Mouse (Mus musculus): ENCODE results near the gene Abca1. TPM values are rescaled to one million over a fixed set of nuclear protein-coding genes. Genes with fewer than 3 reads are reported as not detected.

The Abca1 gene
- polyA plus RNA-seq, 1 experiment from 2014 or later = 4.1 TPM

DNA sequence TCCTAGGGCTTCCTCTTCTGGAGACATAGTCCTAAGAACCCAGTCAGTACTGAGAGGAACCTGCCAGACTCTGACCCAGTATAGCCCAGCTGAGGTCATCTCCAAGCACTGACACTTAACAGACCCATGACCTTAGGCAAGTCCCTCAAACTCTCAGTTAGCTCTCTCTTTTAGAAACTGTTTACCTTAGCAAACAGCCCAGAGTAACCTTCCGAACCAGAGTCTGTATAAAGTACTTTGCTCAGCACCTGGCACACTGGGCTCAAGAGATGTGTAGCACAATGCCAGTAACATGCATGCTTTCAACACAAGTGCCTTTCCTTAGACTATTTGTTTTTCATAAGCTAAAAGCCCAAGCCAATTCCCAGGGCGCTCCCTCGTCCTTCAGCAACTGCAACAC lies 79.4 kb downstream of the Abca1 start:
- H3K36me3 ChIP-seq (ENCODE audit: control insufficient read depth, insufficient read depth) = peaks cover 46% of the 10 kb centered on the region
- no peaks in the 10 kb centered on the region for H3K9me3 ChIP-seq (replicated peaks; ENCODE audit: control insufficient read depth, low read length)
- no peaks in the 10 kb centered on the region for H3K27me3 ChIP-seq (ENCODE audit: control insufficient read depth, insufficient read depth, low read length)
- H3K4me1 ChIP-seq (ENCODE audit: control insufficient read depth, insufficient read depth, low read length) = no peaks in the 10 kb centered on the region
- H3K9ac ChIP-seq (ENCODE audit: low read length) = no peak overlapping the region
- no peak for ATAC-seq (replicated peaks; ENCODE audit: extremely low read depth, insufficient read depth, low FRiP score)
- 86% methylated on average over 3 of the region's 3 CpGs for WGBS
- H3K4me3 ChIP-seq (ENCODE audit: low read length) = no peak overlapping the region
- no peak overlapping the region for H3K27ac ChIP-seq (ENCODE audit: low read length)
- no peak overlapping the region for H3K4me2 ChIP-seq (ENCODE audit: low read depth, low read length)

GRCm38 (mm10) chr4:53078793-53079310 lies 80.8 kb downstream of the Abca1 start:
- Histone ChIP-seq H3K9ac (ENCODE audit: low read length) (no peak overlapping the region), H3K4me1 (ENCODE audit: control insufficient read depth, insufficient read depth, low read length) (no peaks in the 10 kb centered on the region), H3K4me3 (ENCODE audit: low read length) (no peak overlapping the region), H3K9me3 (replicated peaks; ENCODE audit: control insufficient read depth, low read length) (no peaks in the 10 kb centered on the region), H3K27me3 (ENCODE audit: control insufficient read depth, insufficient read depth, low read length) (no peaks in the 10 kb centered on the region), H3K36me3 (ENCODE audit: control insufficient read depth, insufficient read depth) (peaks cover 41% of the 10 kb centered on the region), H3K4me2 (ENCODE audit: low read depth, low read length) (no peak overlapping the region), H3K27ac (ENCODE audit: low read length) (peak overlapping the region; percentile 44)
- 90% methylated on average over 2 of the region's 2 CpGs for WGBS
- 0 out of 2 replicates have a peak, but pooled peaks have one; percentile 32 for ATAC-seq (replicated peaks; ENCODE audit: extremely low read depth, insufficient read depth, low FRiP score)

DNA sequence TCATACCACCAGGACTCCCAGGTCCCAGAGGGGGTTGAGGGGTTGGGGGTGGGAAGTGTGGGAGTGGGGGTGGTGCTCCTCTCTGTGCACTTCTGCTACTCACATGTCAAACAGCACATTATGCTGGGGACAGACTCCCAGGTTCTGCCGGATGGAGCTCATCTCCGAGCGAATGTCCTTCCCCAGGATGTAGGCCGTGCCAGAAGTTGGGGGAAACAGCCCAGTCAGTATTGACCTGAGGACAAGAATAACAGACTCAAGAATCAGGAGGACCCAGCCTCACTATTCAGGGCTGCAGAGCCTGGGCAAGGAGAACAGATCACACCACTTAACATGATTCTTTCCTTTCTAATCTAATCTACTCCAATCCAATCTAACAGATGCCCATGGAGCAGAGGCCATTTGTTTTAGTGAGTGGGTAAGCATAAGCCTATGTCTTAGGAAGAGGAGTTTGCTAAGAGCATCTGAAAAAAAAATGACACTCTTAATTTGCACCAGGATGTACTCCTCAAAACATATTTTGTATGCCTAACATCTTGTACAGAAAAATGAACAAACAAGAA lies 82.8 kb downstream of the Abca1 start:
- Histone ChIP-seq H3K4me1 (ENCODE audit: control insufficient read depth, insufficient read depth, low read length) (no peaks in the 10 kb centered on the region), H3K9ac (ENCODE audit: low read length) (no peak overlapping the region), H3K9me3 (replicated peaks; ENCODE audit: control insufficient read depth, low read length) (no peaks in the 10 kb centered on the region), H3K4me2 (ENCODE audit: low read depth, low read length) (no peak overlapping the region), H3K4me3 (ENCODE audit: low read length) (no peak overlapping the region), H3K36me3 (ENCODE audit: control insufficient read depth, insufficient read depth) (peaks cover 32% of the 10 kb centered on the region), H3K27me3 (ENCODE audit: control insufficient read depth, insufficient read depth, low read length) (no peaks in the 10 kb centered on the region), H3K27ac (ENCODE audit: low read length) (no peak overlapping the region)
- 81% methylated on average over 4 of the region's 4 CpGs for WGBS
- no peak for ATAC-seq (replicated peaks; ENCODE audit: extremely low read depth, insufficient read depth, low FRiP score)

DNA sequence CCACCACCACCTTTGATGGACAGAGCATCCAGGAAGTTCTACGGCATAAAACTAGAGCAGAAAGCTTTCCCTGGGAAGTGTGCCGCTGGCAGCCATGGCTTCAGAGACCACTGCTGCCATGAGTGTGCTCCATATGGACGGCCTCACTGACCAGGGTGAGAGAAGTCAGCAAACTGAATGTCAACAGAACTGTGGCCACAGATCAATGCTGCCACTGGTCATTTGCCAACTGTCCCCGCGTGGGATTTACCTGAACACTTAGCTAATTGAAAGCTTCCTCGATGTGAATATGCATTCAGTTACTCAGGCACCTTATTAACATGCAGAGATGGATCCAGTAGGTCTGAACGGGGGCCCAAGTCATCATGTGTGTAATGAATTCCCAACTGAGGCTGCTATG lies 86.7 kb downstream of the Abca1 start:
- no peak for ATAC-seq (replicated peaks; ENCODE audit: extremely low read depth, insufficient read depth, low FRiP score)
- Histone ChIP-seq H3K4me1 (ENCODE audit: control insufficient read depth, insufficient read depth, low read length) (no peaks in the 10 kb centered on the region), H3K9ac (ENCODE audit: low read length) (no peak overlapping the region), H3K36me3 (ENCODE audit: control insufficient read depth, insufficient read depth) (peaks cover 40% of the 10 kb centered on the region), H3K9me3 (replicated peaks; ENCODE audit: control insufficient read depth, low read length) (no peaks in the 10 kb centered on the region), H3K4me3 (ENCODE audit: low read length) (no peak overlapping the region), H3K27me3 (ENCODE audit: control insufficient read depth, insufficient read depth, low read length) (no peaks in the 10 kb centered on the region), H3K4me2 (ENCODE audit: low read depth, low read length) (no peak overlapping the region), H3K27ac (ENCODE audit: low read length) (no peak overlapping the region)
- 85% methylated on average over 7 of the region's 7 CpGs for WGBS

DNA sequence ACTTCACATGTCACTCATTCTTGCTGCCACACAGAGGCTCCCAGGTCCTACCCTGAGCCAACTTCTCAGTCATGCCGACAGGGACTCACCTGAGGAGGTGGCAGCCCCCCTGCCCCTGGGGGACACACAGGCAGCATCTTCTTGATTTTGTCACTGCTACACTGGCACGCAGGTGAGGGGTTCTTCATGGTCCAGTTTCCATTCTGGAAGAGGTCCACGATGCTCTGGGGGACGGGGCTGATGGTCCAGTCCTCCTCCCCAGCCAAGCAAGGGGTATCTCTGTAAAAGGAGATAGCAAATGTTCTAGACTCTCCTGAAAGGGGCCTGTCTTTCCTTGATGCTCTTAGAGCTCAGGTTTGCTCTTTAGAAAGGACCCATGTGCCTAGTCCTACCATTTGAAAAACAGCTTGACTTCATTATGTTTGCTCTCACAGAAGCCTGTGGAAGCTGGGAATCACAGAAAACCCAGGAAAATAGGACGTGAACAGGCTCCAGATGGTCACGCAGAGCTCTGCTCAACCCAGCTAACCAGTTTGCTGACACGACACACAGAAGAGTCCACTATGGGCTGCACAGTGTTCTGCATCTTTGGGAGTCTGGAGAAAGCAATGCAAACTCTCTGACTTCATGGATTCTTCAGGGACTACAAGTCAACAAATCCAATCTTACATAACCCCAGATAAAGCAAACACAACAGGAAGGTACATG lies 97.2 kb downstream of the Abca1 start:
- no peak for ATAC-seq (replicated peaks; ENCODE audit: extremely low read depth, insufficient read depth, low FRiP score)

DNA sequence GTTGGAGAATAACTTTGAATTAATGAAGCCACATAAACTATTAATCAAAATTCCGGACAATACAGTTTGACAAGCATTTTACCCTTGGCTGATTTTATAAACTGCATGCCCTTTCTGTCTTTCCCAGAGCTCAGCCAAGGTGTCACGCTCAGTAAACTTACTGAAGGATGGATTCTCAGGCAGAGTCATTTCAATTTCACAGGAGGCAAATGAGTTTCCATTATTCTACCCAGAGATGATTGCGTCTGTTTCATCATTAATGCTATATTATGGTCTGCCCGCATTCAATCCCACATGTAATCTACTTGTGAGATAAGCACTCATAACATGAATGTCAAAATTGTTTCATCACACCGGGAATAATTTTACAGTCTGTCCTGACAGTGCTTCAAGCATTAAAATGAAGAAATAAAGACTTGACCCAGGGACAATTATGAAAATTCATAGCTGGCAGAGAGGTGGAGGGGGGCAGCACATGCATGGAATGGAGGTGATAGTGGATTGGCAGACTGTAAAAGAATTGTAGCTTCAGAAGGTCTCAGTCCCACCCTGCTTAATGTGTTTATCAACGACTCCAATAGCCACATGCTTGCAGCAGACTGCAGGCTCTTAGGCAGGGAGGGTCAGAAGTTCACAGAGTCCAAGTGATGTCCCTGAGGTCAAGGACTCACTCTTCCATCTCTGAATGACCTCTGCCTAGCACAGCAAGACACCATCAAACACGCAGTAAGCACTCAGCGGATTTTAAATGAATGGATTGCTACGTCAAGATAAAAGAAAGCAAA lies 113.3 kb downstream of the Abca1 start:
- no peak for ATAC-seq (replicated peaks; ENCODE audit: extremely low read depth, insufficient read depth, low FRiP score)
- H3K9me3 ChIP-seq (replicated peaks; ENCODE audit: control insufficient read depth, low read length) = no peaks in the 10 kb centered on the region
- no peak overlapping the region for H3K4me3 ChIP-seq (ENCODE audit: low read length)
- H3K4me1 ChIP-seq (ENCODE audit: control insufficient read depth, insufficient read depth, low read length) = no peaks in the 10 kb centered on the region
- peaks cover 35% of the 10 kb centered on the region for H3K36me3 ChIP-seq (ENCODE audit: control insufficient read depth, insufficient read depth)
- H3K27me3 ChIP-seq (ENCODE audit: control insufficient read depth, insufficient read depth, low read length) = no peaks in the 10 kb centered on the region
- H3K9ac ChIP-seq (ENCODE audit: low read length) = no peak overlapping the region
- 64% methylated on average over 9 of the region's 9 CpGs for WGBS
- no peak overlapping the region for H3K27ac ChIP-seq (ENCODE audit: low read length)
- no peak overlapping the region for H3K4me2 ChIP-seq (ENCODE audit: low read depth, low read length)

More for the DNA sequence above, 97.2 kb downstream of the Abca1 start:
- no peaks in the 10 kb centered on the region for H3K9me3 ChIP-seq (replicated peaks; ENCODE audit: control insufficient read depth, low read length)
- H3K36me3 ChIP-seq (ENCODE audit: control insufficient read depth, insufficient read depth) = peaks cover 38% of the 10 kb centered on the region
- H3K9ac ChIP-seq (ENCODE audit: low read length) = no peak overlapping the region
- WGBS = 85% methylated on average over 7 of the region's 7 CpGs
- no peaks in the 10 kb centered on the region for H3K27me3 ChIP-seq (ENCODE audit: control insufficient read depth, insufficient read depth, low read length)
- no peak overlapping the region for H3K4me2 ChIP-seq (ENCODE audit: low read depth, low read length)
- H3K27ac ChIP-seq (ENCODE audit: low read length) = no peak overlapping the region
- no peak overlapping the region for H3K4me3 ChIP-seq (ENCODE audit: low read length)
- no peaks in the 10 kb centered on the region for H3K4me1 ChIP-seq (ENCODE audit: control insufficient read depth, insufficient read depth, low read length)

DNA sequence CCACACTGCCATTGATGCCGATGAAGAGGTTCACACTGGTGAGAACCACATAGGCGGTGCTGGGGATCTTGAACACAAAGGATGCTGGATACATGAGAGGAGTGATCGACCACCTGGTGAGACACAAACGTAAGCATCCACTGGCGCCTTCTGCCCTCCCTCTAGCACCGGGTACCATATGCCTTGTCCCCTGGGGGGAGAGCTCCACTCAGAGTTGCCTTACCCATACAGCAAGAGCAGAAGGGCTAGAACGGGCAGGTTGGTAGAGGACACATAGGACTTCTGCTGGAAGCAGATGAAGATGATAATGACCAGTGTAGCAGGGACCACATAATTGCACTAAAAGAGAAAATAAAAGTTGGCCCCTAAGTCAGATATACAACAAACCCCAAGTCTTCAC lies 113.9 kb downstream of the Abca1 start:
- no peak overlapping the region for H3K4me3 ChIP-seq (ENCODE audit: low read length)
- ATAC-seq (replicated peaks; ENCODE audit: extremely low read depth, insufficient read depth, low FRiP score) = no peak
- 87% methylated on average over 7 of the region's 7 CpGs for whole genome bisulfite sequencing
- H3K4me1 ChIP-seq (ENCODE audit: control insufficient read depth, insufficient read depth, low read length) = no peaks in the 10 kb centered on the region
- H3K27me3 ChIP-seq (ENCODE audit: control insufficient read depth, insufficient read depth, low read length) = no peaks in the 10 kb centered on the region
- no peak overlapping the region for H3K27ac ChIP-seq (ENCODE audit: low read length)
- peaks cover 36% of the 10 kb centered on the region for H3K36me3 ChIP-seq (ENCODE audit: control insufficient read depth, insufficient read depth)
- H3K4me2 ChIP-seq (ENCODE audit: low read depth, low read length) = no peak overlapping the region
- no peaks in the 10 kb centered on the region for H3K9me3 ChIP-seq (replicated peaks; ENCODE audit: control insufficient read depth, low read length)
- no peak overlapping the region for H3K9ac ChIP-seq (ENCODE audit: low read length)

GRCm38 (mm10) chr4:53043819-53044218 lies 115.9 kb downstream of the Abca1 start:
- Histone ChIP-seq H3K27ac (ENCODE audit: low read length) (no peak overlapping the region), H3K27me3 (ENCODE audit: control insufficient read depth, insufficient read depth, low read length) (no peaks in the 10 kb centered on the region), H3K9ac (ENCODE audit: low read length) (no peak overlapping the region), H3K4me3 (ENCODE audit: low read length) (no peak overlapping the region), H3K9me3 (replicated peaks; ENCODE audit: control insufficient read depth, low read length) (no peaks in the 10 kb centered on the region), H3K36me3 (ENCODE audit: control insufficient read depth, insufficient read depth) (peaks cover 37% of the 10 kb centered on the region), H3K4me2 (ENCODE audit: low read depth, low read length) (no peak overlapping the region), H3K4me1 (ENCODE audit: control insufficient read depth, insufficient read depth, low read length) (no peaks in the 10 kb centered on the region)
- WGBS = 75% methylated on average over 8 of the region's 8 CpGs
- ATAC-seq (replicated peaks; ENCODE audit: extremely low read depth, insufficient read depth, low FRiP score) = no peak
